Mouse (Mus musculus) lung, postnatal 0 days (tissue): ENCODE results near the gene Cd22. TPM values are rescaled to one million over a fixed set of nuclear protein-coding genes. Genes with fewer than 3 reads are reported as not detected.
A peak's percentile ranks its signal among the peaks of the same experiment; 100 is the strongest.

Experiments used
- ATAC-seq: fragments of 200-750 bp; cut with Nextera tagmentation; 2 replicates; pipeline ENCODE4 v1.8.0; 2017; ENCODE audit warnings: moderate library complexity
- DNase-seq: peaks from one replicate; pipeline ENCODE4 v3.0.0-alpha.2; 2016; ENCODE audit warnings: low spot score
- H3K27ac ChIP-seq: fragments of 300-500 bp; sonication (generic); 2 replicates; pipeline ENCODE4 v1.5.1; 2014; ENCODE audit warnings: antibody characterized with exemption, mild to moderate bottlenecking, low read length, mixed read lengths
- H3K27me3 ChIP-seq: fragments of 300-500 bp; sonication (generic); replicated peaks from 2 replicates; pipeline ENCODE4 v1.6.1; 2014; ENCODE audit warnings: low read length, mixed read lengths; ENCODE audit not compliant: insufficient read depth
- H3K36me3 ChIP-seq: fragments of 300-500 bp; sonication (generic); 2 replicates; pipeline ENCODE4 v1.6.1; 2014; ENCODE audit warnings: low read length, mixed read lengths; ENCODE audit not compliant: insufficient read depth
- H3K4me1 ChIP-seq: fragments of 300-500 bp; sonication (generic); 2 replicates; pipeline ENCODE4 v1.6.1; 2014; ENCODE audit warnings: antibody characterized with exemption, low read depth, low read length, mixed read lengths; ENCODE audit not compliant: insufficient read depth
- H3K4me2 ChIP-seq: fragments of 300-500 bp; sonication (generic); replicated peaks from 2 replicates; pipeline ENCODE4 v1.6.1; 2014; ENCODE audit warnings: low read depth, mild to moderate bottlenecking, low read length, moderate library complexity, mixed read lengths
- H3K4me3 ChIP-seq: fragments of 300-500 bp; sonication (generic); 2 replicates; pipeline ENCODE4 v1.5.1; 2014; ENCODE audit warnings: low read depth, low read length
- H3K9ac ChIP-seq: fragments of 300-500 bp; sonication (generic); replicated peaks from 2 replicates; pipeline ENCODE4 v1.6.1; 2014; ENCODE audit warnings: low read depth, mild to moderate bottlenecking
- H3K9me3 ChIP-seq: fragments of 300-500 bp; sonication (generic); 2 replicates; pipeline ENCODE4 v1.6.1; 2016; ENCODE audit warnings: low read length, mixed read lengths
- CTCF ChIP-seq: IDR thresholded peaks from 2 replicates; pipeline ENCODE4 v1.5.1; 2016; ENCODE audit warnings: antibody characterized with exemption, mild to moderate bottlenecking
- EP300 ChIP-seq: IDR thresholded peaks from 2 replicates; pipeline ENCODE4 v1.6.1; 2016; ENCODE audit warnings: antibody characterized with exemption, mild to moderate bottlenecking, control low read depth
- WGBS: fragments of 180-500 bp; shearing (Covaris S2); extraction: QIAGEN DNeasy Blood & Tissue Kit; methylation state at CpG from one replicate; pipeline ENCODE4 v1.1.7; 2014; 5-methylcytosine and 5-hydroxymethylcytosine counted together
- polyA plus RNA-seq: library from polyadenylated mRNA; unstranded; fragments of >200 nt; fragmentation: Nextera tagmentation; extraction: Ambion mirVana; gene quantifications from 2 replicates; pipeline ENCODE4 v1.2.1, GENCODE M21; 2015

Gene Cd22
- polyA plus RNA-seq, 1 experiment from 2014 or later, result 0.79 TPM

- Histone ChIP-seq H3K27ac (no peak within 1 kb of the TSS), H3K4me2 (no peak within 1 kb of the TSS), H3K9me3 (no peaks in the 10 kb centered on the region), H3K4me1 (0 out of 2 replicates have a peak, but pooled peaks cover 3% of the 10 kb centered on the region), H3K9ac (no peak within 1 kb of the TSS), H3K4me3 (no peak within 1 kb of the TSS), H3K36me3 (no peaks in the 10 kb centered on the region), H3K27me3 (no peaks in the 10 kb centered on the region)
- DNase-seq, result no peak
- ATAC-seq, result no peak
- no peak for TF ChIP-seq CTCF
- no peak for TF ChIP-seq EP300
- 72% methylated on average over 8 of the region's 8 CpGs for WGBS
Observed at GRCm38 (mm10) chr7:30914732-30915131, 34.6 kb upstream of the Cd22 start, which contains the start of gene Mag. TSS of gene Mag (minus strand) at chr7:30914873.

DNA sequence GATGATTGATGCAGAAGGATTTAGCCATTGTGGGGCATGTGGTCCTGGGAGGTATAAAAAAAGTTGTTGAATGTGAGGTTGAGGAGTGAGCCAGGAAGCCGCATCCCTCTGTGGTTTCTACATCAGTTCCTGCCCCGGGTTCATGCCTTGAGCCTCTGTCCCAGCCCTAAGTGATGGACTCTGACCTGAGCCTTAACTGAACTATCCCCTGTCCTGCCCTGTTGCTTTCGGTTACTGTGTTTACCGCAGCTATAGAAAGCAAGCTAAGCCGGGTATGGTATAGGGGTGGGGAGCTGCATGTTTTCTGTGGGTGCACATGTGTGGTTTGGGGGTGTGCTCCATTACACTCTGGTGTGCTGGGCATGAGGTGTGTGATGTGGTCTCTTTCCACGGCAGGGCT lies 29.6 kb upstream of the Cd22 start:
- WGBS, result 72% methylated on average over 6 of the region's 6 CpGs
- no peak for ATAC-seq
- no peaks in the 10 kb centered on the region for H3K4me1 ChIP-seq
- DNase-seq, result no peak
- no peak overlapping the region for H3K4me2 ChIP-seq
- no peak overlapping the region for H3K9ac ChIP-seq
- H3K27me3 ChIP-seq, result no peaks in the 10 kb centered on the region
- no peak overlapping the region for H3K4me3 ChIP-seq
- H3K9me3 ChIP-seq, result no peaks in the 10 kb centered on the region
- H3K36me3 ChIP-seq, result no peaks in the 10 kb centered on the region
- TF ChIP-seq CTCF, result no peak
- TF ChIP-seq EP300, result no peak
- no peak overlapping the region for H3K27ac ChIP-seq

DNA sequence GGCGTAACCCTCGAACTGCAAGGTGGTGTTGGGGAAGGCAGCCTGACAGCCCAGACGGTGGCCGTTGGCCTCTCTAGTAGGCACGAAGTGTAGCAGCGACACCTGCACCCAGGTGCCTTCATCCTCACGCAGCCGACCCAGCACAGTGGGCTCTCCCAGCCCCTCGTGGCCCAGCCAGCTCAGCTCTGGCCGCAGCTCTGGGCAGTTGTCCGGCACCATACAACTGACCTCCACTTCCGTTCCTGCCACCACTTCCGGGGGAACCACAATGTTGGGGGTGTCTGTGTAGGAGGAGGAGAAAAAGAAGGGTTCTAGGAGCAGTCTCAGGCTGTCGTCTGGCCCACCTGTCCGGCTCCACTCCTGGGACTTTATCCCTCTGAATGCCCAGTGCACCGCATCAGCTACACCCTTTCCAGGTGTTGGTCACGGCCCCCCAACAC lies 28.9 kb upstream of the Cd22 start:
- H3K4me3 ChIP-seq, result peak overlapping the region; percentile 17; the same call in 1 of the 2 replicates
- no peak overlapping the region for H3K27ac ChIP-seq
- H3K9ac ChIP-seq, result no peak overlapping the region
- 20% methylated on average over 17 of the region's 17 CpGs for WGBS
- peak overlapping the region; percentile 52 for H3K4me2 ChIP-seq
- TF ChIP-seq CTCF (no peak), EP300 (no peak)
- H3K4me1 ChIP-seq, result no peaks in the 10 kb centered on the region
- ATAC-seq, result no peak; the same call in 1 of the 2 replicates
- no peak for DNase-seq
- H3K36me3 ChIP-seq, result no peaks in the 10 kb centered on the region
- no peaks in the 10 kb centered on the region for H3K9me3 ChIP-seq
- no peaks in the 10 kb centered on the region for H3K27me3 ChIP-seq

DNA sequence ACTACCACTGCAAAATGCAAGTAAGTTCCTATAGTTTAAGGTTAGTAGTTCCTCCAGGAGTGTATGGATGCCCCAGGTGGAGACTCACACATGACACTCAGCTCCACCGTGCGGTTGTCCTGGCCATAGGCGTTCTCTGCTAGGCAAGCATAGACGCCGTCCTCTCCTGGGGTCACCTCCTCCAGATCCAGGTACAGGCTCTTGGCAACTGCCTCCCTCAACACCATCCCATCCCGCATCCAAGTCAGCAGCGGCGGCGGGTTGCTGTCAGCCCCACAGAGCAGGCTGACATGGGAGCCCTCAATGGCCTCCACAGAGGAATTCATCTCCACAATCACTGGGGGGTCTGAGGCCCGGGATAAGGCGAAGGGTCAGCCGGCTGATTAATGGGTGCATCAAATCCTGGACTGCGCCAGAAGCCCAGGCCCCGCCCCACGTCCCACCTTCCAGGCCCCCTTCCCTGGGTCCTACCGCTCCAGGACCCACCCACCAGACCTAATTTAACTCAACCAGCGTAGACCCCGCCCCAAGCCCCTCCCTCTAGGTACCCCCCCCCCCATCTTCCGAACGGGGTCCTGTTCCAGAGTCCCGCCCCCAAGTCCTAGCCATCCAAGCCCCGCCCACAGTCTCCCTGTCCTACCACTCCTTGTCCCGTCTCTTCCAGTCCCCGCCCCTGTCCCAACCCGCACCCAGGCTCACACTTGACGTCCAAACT lies 28.3 kb upstream of the Cd22 start:
- no peak for TF ChIP-seq EP300
- no peak for TF ChIP-seq CTCF
- WGBS, result 3% methylated on average over 16 of the region's 26 CpGs
- H3K4me2 ChIP-seq, result peak overlapping the region; percentile 52
- ATAC-seq (peak; percentile 85), DNase-seq (peak; percentile 71)
- H3K4me1 ChIP-seq, result no peaks in the 10 kb centered on the region
- H3K9ac ChIP-seq, result no peak overlapping the region
- H3K27ac ChIP-seq, result no peak overlapping the region
- no peaks in the 10 kb centered on the region for H3K36me3 ChIP-seq
- no peaks in the 10 kb centered on the region for H3K9me3 ChIP-seq
- H3K4me3 ChIP-seq, result peak overlapping the region; percentile 17; the same call in 1 of the 2 replicates
- no peaks in the 10 kb centered on the region for H3K27me3 ChIP-seq

DNA sequence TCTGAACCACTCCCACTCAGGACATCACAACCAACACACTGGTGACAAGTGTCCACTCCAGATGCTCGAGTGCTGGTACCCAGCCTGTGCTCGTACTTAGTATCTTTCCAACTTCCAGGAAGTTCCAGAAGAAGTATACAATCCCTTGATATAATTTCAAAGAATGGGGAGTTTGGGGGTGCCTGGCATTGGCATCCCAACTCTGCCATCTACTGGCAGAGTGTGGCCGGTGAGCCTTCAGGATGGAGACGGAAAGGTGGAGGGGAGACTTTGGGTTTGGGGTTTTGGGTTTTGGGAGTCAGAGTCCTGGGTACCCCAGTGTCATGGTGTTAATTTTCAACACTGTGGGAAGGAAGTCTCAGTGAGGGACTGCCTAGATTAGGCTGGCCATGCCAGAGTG lies 23.9 kb upstream of the Cd22 start:
- TF ChIP-seq CTCF, result peak; percentile 64
- TF ChIP-seq EP300, result no peak
- Histone ChIP-seq H3K9ac (no peak overlapping the region), H3K9me3 (no peaks in the 10 kb centered on the region), H3K4me1 (no peaks in the 10 kb centered on the region), H3K36me3 (no peaks in the 10 kb centered on the region), H3K4me3 (no peak overlapping the region), H3K4me2 (no peak overlapping the region), H3K27ac (no peak overlapping the region), H3K27me3 (no peaks in the 10 kb centered on the region)
- no peak for ATAC-seq
- peak; percentile 20 for DNase-seq
- 23% methylated on average over 4 of the region's 4 CpGs for whole genome bisulfite sequencing

GRCm38 (mm10) chr7:30895217-30895616 lies 15.1 kb upstream of the Cd22 start:
- Histone ChIP-seq H3K36me3 (no peaks in the 10 kb centered on the region), H3K4me1 (no peaks in the 10 kb centered on the region; the same call in 1 of the 2 replicates), H3K4me3 (no peak overlapping the region), H3K9ac (no peak overlapping the region), H3K9me3 (no peaks in the 10 kb centered on the region), H3K4me2 (no peak overlapping the region), H3K27me3 (no peaks in the 10 kb centered on the region), H3K27ac (no peak overlapping the region)
- no peak for ATAC-seq
- no peak for TF ChIP-seq EP300
- TF ChIP-seq CTCF, result no peak
- whole genome bisulfite sequencing, result 77% methylated on average over 3 of the region's 3 CpGs
- no peak for DNase-seq
